Mouse (Mus musculus) lung, adult 18-20 months (tissue): ENCODE data around the gene Kctd21.

Experiments
- DNase-seq, 2 experiments: peaks; one replicate each; pipeline ENCODE4 v3.0.0; 2022; ENCODE audit warnings: mixed read lengths in 2 of 2

The Kctd21 gene

GRCm38 (mm10) chr7:97331726-97332666 lies at the start of gene Kctd21, which contains the start of gene Usp35:
TSS of gene Kctd21 (plus strand) at chr7:97332327.
TSS of gene Usp35 (minus strand) at chr7:97332020.
- peak; percentile 96 for DNase-seq

GRCm38 (mm10) chr7:97296986-97297385 lies 35.1 kb upstream of the Kctd21 start:
- no peak for DNase-seq

GRCm38 (mm10) chr7:97297466-97297865 lies 34.7 kb upstream of the Kctd21 start:
- peak; percentile 33 to 61 for DNase-seq

- DNase-seq, result no peak
Observed at GRCm38 (mm10) chr7:97298279-97298678, 33.8 kb upstream of the Kctd21 start.

- no peak for DNase-seq
Observed at GRCm38 (mm10) chr7:97298943-97299342, 33.2 kb upstream of the Kctd21 start.

- DNase-seq, result no peak
Observed at GRCm38 (mm10) chr7:97300914-97301313, 31.2 kb upstream of the Kctd21 start.

GRCm38 (mm10) chr7:97301321-97301720 lies 30.8 kb upstream of the Kctd21 start:
- no peak for DNase-seq

GRCm38 (mm10) chr7:97302261-97302660 lies 29.9 kb upstream of the Kctd21 start:
- no peak for DNase-seq

- DNase-seq, result peak in 1 of 2 experiments; percentile 1
Observed at GRCm38 (mm10) chr7:97302876-97303275, 29.3 kb upstream of the Kctd21 start.

GRCm38 (mm10) chr7:97303614-97304013 lies 28.5 kb upstream of the Kctd21 start:
- DNase-seq, result peak in 1 of 2 experiments; percentile 2

- DNase-seq, result peak in 1 of 2 experiments; percentile 3
Observed at GRCm38 (mm10) chr7:97304471-97304870, 27.7 kb upstream of the Kctd21 start.

- peak in 1 of 2 experiments; percentile 1 for DNase-seq
Observed at GRCm38 (mm10) chr7:97305206-97305605, 26.9 kb upstream of the Kctd21 start.

- no peak for DNase-seq
Observed at GRCm38 (mm10) chr7:97306813-97307212, 25.3 kb upstream of the Kctd21 start.

GRCm38 (mm10) chr7:97307546-97307945 lies 24.6 kb upstream of the Kctd21 start:
- DNase-seq, result no peak

- no peak for DNase-seq
Observed at GRCm38 (mm10) chr7:97309461-97310340, 22.4 kb upstream of the Kctd21 start.

- DNase-seq, result no peak
Observed at GRCm38 (mm10) chr7:97310341-97310635, 21.8 kb upstream of the Kctd21 start.

- no peak for DNase-seq
Observed at GRCm38 (mm10) chr7:97311620-97312019, 20.5 kb upstream of the Kctd21 start.

GRCm38 (mm10) chr7:97312196-97312595 lies 19.9 kb upstream of the Kctd21 start:
- DNase-seq, result no peak

- no peak for DNase-seq
Observed at GRCm38 (mm10) chr7:97312856-97313255, 19.3 kb upstream of the Kctd21 start.

- DNase-seq, result no peak
Observed at GRCm38 (mm10) chr7:97313364-97313995, 18.6 kb upstream of the Kctd21 start.

GRCm38 (mm10) chr7:97314646-97315045 lies 17.5 kb upstream of the Kctd21 start:
- DNase-seq, result no peak

GRCm38 (mm10) chr7:97315656-97316055 lies 16.5 kb upstream of the Kctd21 start:
- DNase-seq, result no peak

GRCm38 (mm10) chr7:97317706-97318105 lies 14.4 kb upstream of the Kctd21 start:
- no peak for DNase-seq
